Mouse (Mus musculus) CH12.LX (cell line): ENCODE results near the gene Extl1. TPM values are rescaled to one million over a fixed set of nuclear protein-coding genes. Genes with fewer than 3 reads are reported as not detected.

ENCODE experiments used
- DNase-seq: peaks from one replicate; pipeline ENCODE4 v3.0.0-alpha.2; 2013; ENCODE audit errors: extremely low read depth
- H3K27ac ChIP-seq: 2 replicates; pipeline ENCODE4 v1.5.1; 2012; ENCODE audit warnings: low read depth, mild to moderate bottlenecking, control low read depth, moderate library complexity; ENCODE audit not compliant: insufficient read depth
- H3K27me3 ChIP-seq: replicated peaks from 2 replicates; pipeline ENCODE3; 2012; ENCODE audit warnings: inconsistent platforms
- H3K36me3 ChIP-seq, 2 experiments: replicated peaks in 1 of 2; 2 replicates each; pipeline versions ENCODE3 to v1.6.1; 2012; ENCODE audit warnings: inconsistent platforms in 1 of 2, low read length in 1 of 2, mild to moderate bottlenecking in 1 of 2, mixed read lengths in 1 of 2, moderate library complexity in 1 of 2; ENCODE audit not compliant: control insufficient read depth in 1 of 2, insufficient read depth in 1 of 2
- H3K4me1 ChIP-seq, 2 experiments: 2 replicates each; pipeline ENCODE4 v1.6.1; 2012; ENCODE audit warnings: inconsistent platforms in 1 of 2, moderate library complexity in 1 of 2; ENCODE audit not compliant: insufficient read depth in 2 of 2, control insufficient read depth in 1 of 2
- H3K4me2 ChIP-seq: 2 replicates; pipeline ENCODE4 v1.6.1; 2012; ENCODE audit warnings: low read depth, mild to moderate bottlenecking, control low read depth; ENCODE audit not compliant: poor library complexity, insufficient read depth, severe bottlenecking
- H3K4me3 ChIP-seq, 3 experiments: fragments of 150-350 bp in 1 of 3; sonication (generic) in 1 of 3; replicated peaks in 1 of 3; 2 replicates each; pipeline versions ENCODE3 to v1.5.1; 2011 to 2012; ENCODE audit warnings: low read depth in 2 of 3, low read length in 2 of 3, mild to moderate bottlenecking in 2 of 3, moderate library complexity in 2 of 3, control low read depth in 1 of 3, improper control_type of control experiment in 1 of 3, inconsistent platforms in 1 of 3, mixed read lengths in 1 of 3; ENCODE audit not compliant: poor library complexity in 1 of 3
- H3K79me2 ChIP-seq: replicated peaks from 2 replicates; pipeline ENCODE4 v1.6.1; 2012; ENCODE audit warnings: mild to moderate bottlenecking, moderate library complexity; ENCODE audit not compliant: control insufficient read depth, poor library complexity, insufficient read depth, severe bottlenecking; ENCODE audit errors: extremely low read depth
- H3K9ac ChIP-seq: 2 replicates; pipeline ENCODE4 v1.6.1; 2012; ENCODE audit warnings: low read depth, mild to moderate bottlenecking, control low read depth, moderate library complexity; ENCODE audit not compliant: insufficient read depth
- H3K9me3 ChIP-seq: replicated peaks from 2 replicates; pipeline ENCODE3; 2012; ENCODE audit warnings: low read length, inconsistent platforms, mixed read lengths
- BHLHE40 ChIP-seq: IDR thresholded peaks from 2 replicates; pipeline ENCODE4 v1.6.1; 2011; ENCODE audit warnings: mild to moderate bottlenecking, low read depth, low read length, improper control_type of control experiment
- CHD1 ChIP-seq: IDR thresholded peaks from 2 replicates; pipeline ENCODE4 v1.6.1; 2012; ENCODE audit warnings: low read depth, low read length, improper control_type of control experiment, inconsistent platforms
- CHD2 ChIP-seq: IDR thresholded peaks from 2 replicates; pipeline ENCODE4 v1.6.1; 2011; ENCODE audit warnings: low read length, improper control_type of control experiment
- CTCF ChIP-seq, 2 experiments: IDR thresholded peaks in 1 of 2; conservative IDR thresholded peaks in 1 of 2; 2 replicates each; pipeline ENCODE4 v1.5.1; 2011 to 2012; ENCODE audit warnings: low read depth in 2 of 2, low read length in 2 of 2, improper control_type of control experiment in 1 of 2, inconsistent platforms in 1 of 2, mild to moderate bottlenecking in 1 of 2, moderate library complexity in 1 of 2
- E2F4 ChIP-seq: IDR thresholded peaks from 2 replicates; pipeline ENCODE4 v1.6.1; 2011; ENCODE audit warnings: low read depth, low read length, improper control_type of control experiment; ENCODE audit not compliant: insufficient replicate concordance
- ELF1 ChIP-seq: IDR thresholded peaks from 2 replicates; pipeline ENCODE4 v1.6.1; 2014; ENCODE audit warnings: low read depth, mild to moderate bottlenecking, inconsistent platforms, low read length, improper control_type of control experiment
- EP300 ChIP-seq: IDR thresholded peaks from 2 replicates; pipeline ENCODE4 v1.6.1; 2011; ENCODE audit warnings: low read length, improper control_type of control experiment
- ETS1 ChIP-seq: conservative IDR thresholded peaks from 2 replicates; pipeline ENCODE4 v1.6.1; 2012; ENCODE audit warnings: low read depth, mild to moderate bottlenecking, inconsistent platforms, low read length, improper control_type of control experiment, moderate library complexity
- GABPA ChIP-seq: IDR thresholded peaks from 2 replicates; pipeline ENCODE4 v1.6.1; 2012; ENCODE audit warnings: low read depth, low read length, improper control_type of control experiment, inconsistent platforms; ENCODE audit not compliant: insufficient replicate concordance
- HCFC1 ChIP-seq: IDR thresholded peaks from 2 replicates; pipeline ENCODE4 v1.6.1; 2012; ENCODE audit warnings: low read depth, mild to moderate bottlenecking, inconsistent platforms, low read length, improper control_type of control experiment
- IRF4 ChIP-seq: IDR thresholded peaks from 2 replicates; pipeline ENCODE4 v1.6.1; 2014; ENCODE audit warnings: low read depth, mild to moderate bottlenecking, inconsistent platforms, low read length, improper control_type of control experiment
- JUN ChIP-seq: IDR thresholded peaks from 2 replicates; pipeline ENCODE4 v1.6.1; 2011; ENCODE audit warnings: low read depth, mild to moderate bottlenecking, low read length, improper control_type of control experiment, moderate library complexity; ENCODE audit not compliant: insufficient read depth
- JUND ChIP-seq: conservative IDR thresholded peaks from 2 replicates; pipeline ENCODE4 v1.6.1; 2011; ENCODE audit warnings: low read depth, low read length, improper control_type of control experiment
- KAT2A ChIP-seq: IDR thresholded peaks from 2 replicates; pipeline ENCODE4 v1.6.1; 2012; ENCODE audit warnings: low read length, improper control_type of control experiment, inconsistent platforms; ENCODE audit not compliant: insufficient replicate concordance
- MAFK ChIP-seq: IDR thresholded peaks from 2 replicates; pipeline ENCODE4 v1.6.1; 2011; ENCODE audit warnings: low read length, improper control_type of control experiment; ENCODE audit not compliant: insufficient replicate concordance
- MAX ChIP-seq: IDR thresholded peaks from 2 replicates; pipeline ENCODE4 v1.6.1; 2011; ENCODE audit warnings: low read length, improper control_type of control experiment
- MAZ ChIP-seq: IDR thresholded peaks from 2 replicates; pipeline ENCODE4 v1.6.1; 2012; ENCODE audit warnings: low read depth, mild to moderate bottlenecking, inconsistent platforms, low read length, improper control_type of control experiment, moderate library complexity
- MEF2A ChIP-seq: IDR thresholded peaks from 2 replicates; pipeline ENCODE4 v1.6.1; 2014; ENCODE audit warnings: low read depth, mild to moderate bottlenecking, inconsistent platforms, low read length, improper control_type of control experiment, borderline replicate concordance
- MXI1 ChIP-seq: IDR thresholded peaks from 2 replicates; pipeline ENCODE4 v1.6.1; 2011; ENCODE audit warnings: mild to moderate bottlenecking, low read depth, low read length, improper control_type of control experiment
- MYC ChIP-seq: IDR thresholded peaks from 2 replicates; pipeline ENCODE4 v1.6.1; 2011; ENCODE audit warnings: low read depth, mild to moderate bottlenecking, improper control_type of control experiment, low read length
- NELFE ChIP-seq: IDR thresholded peaks from 2 replicates; pipeline ENCODE4 v1.6.1; 2011; ENCODE audit warnings: low read depth, low read length, improper control_type of control experiment
- NRF1 ChIP-seq: IDR thresholded peaks from 2 replicates; pipeline ENCODE4 v1.6.1; 2014; ENCODE audit warnings: low read depth, mild to moderate bottlenecking, inconsistent platforms, low read length, improper control_type of control experiment, moderate library complexity
- PAX5 ChIP-seq: IDR thresholded peaks from 2 replicates; pipeline ENCODE4 v1.6.1; 2012; ENCODE audit warnings: low read length, inconsistent platforms, mixed read lengths
- POLR2A ChIP-seq: IDR thresholded peaks from 2 replicates; pipeline ENCODE4 v1.6.1; 2011; ENCODE audit warnings: low read depth, mild to moderate bottlenecking, improper control_type of control experiment, low read length
- POLR2AphosphoS2 ChIP-seq: IDR thresholded peaks from 2 replicates; pipeline ENCODE4 v1.6.1; 2011; ENCODE audit warnings: low read depth, low read length, improper control_type of control experiment
- RAD21 ChIP-seq: IDR thresholded peaks from 2 replicates; pipeline ENCODE4 v1.6.1; 2011; ENCODE audit warnings: low read depth, mild to moderate bottlenecking, low read length, improper control_type of control experiment, moderate library complexity
- RCOR1 ChIP-seq: conservative IDR thresholded peaks from 2 replicates; pipeline ENCODE4 v1.6.1; 2012; ENCODE audit warnings: low read depth, mild to moderate bottlenecking, inconsistent platforms, low read length, improper control_type of control experiment
- SIN3A ChIP-seq: IDR thresholded peaks from 2 replicates; pipeline ENCODE4 v1.6.1; 2012; ENCODE audit warnings: low read length, improper control_type of control experiment, inconsistent platforms
- SMC3 ChIP-seq: IDR thresholded peaks from 2 replicates; pipeline ENCODE4 v1.6.1; 2011; ENCODE audit warnings: low read depth, low read length, improper control_type of control experiment
- TBP ChIP-seq: conservative IDR thresholded peaks from 2 replicates; pipeline ENCODE4 v1.6.1; 2011; ENCODE audit warnings: low read depth, low read length, improper control_type of control experiment
- TCF12 ChIP-seq: IDR thresholded peaks from 2 replicates; pipeline ENCODE4 v1.6.1; 2014; ENCODE audit warnings: low read depth, mild to moderate bottlenecking, inconsistent platforms, low read length, improper control_type of control experiment
- UBTF ChIP-seq: IDR thresholded peaks from 2 replicates; pipeline ENCODE4 v1.6.1; 2012; ENCODE audit warnings: low read depth, mild to moderate bottlenecking, inconsistent platforms, low read length, improper control_type of control experiment, moderate library complexity
- USF1 ChIP-seq: IDR thresholded peaks from 2 replicates; pipeline ENCODE4 v1.6.1; 2014; ENCODE audit warnings: low read depth, mild to moderate bottlenecking, inconsistent platforms, low read length, improper control_type of control experiment
- USF2 ChIP-seq: conservative IDR thresholded peaks from 2 replicates; pipeline ENCODE4 v1.6.1; 2011; ENCODE audit warnings: low read depth, low read length, improper control_type of control experiment
- ZC3H11A ChIP-seq: IDR thresholded peaks from 2 replicates; pipeline ENCODE4 v1.6.1; 2012; ENCODE audit warnings: low read depth, mild to moderate bottlenecking, inconsistent platforms, low read length, improper control_type of control experiment
- ZKSCAN1 ChIP-seq: IDR thresholded peaks from 2 replicates; pipeline ENCODE4 v1.6.1; 2012; ENCODE audit warnings: low read depth, inconsistent platforms, low read length, improper control_type of control experiment, borderline replicate concordance
- ZMIZ1 ChIP-seq: IDR thresholded peaks from 2 replicates; pipeline ENCODE4 v1.6.1; 2012; ENCODE audit warnings: low read depth, mild to moderate bottlenecking, inconsistent platforms, low read length, improper control_type of control experiment
- ZNF384 ChIP-seq: IDR thresholded peaks from 2 replicates; pipeline ENCODE4 v1.6.1; 2012; ENCODE audit warnings: low read depth, low read length, improper control_type of control experiment, inconsistent platforms
- dilution Hi-C: fragments of 300-500 bp; cut with MboI; formaldehyde crosslinking; loops from 2 replicates; pipeline ENCODE4 v1.14.3; 2020; ENCODE audit warnings: low sequenced_read_pairs; ENCODE audit not compliant: extremely low pct_unique_long_range_greater_than_20kb, extremely low pct_ligation_motif_present
- in situ Hi-C: fragments of 300-500 bp; cut with MboI; formaldehyde crosslinking; loops from 3 replicates; pipeline ENCODE4 v1.14.3; 2019; ENCODE audit warnings: low sequenced_read_pairs, low pct_ligation_motif_present, low pct_unique_long_range_greater_than_20kb, mixed read lengths
- polyA plus RNA-seq: library from polyadenylated mRNA; unstranded; fragments of >175 nt; gene quantifications from 2 replicates; pipeline ENCODE4 v1.2.1, GENCODE M21; 2012; ENCODE audit warnings: low read depth; ENCODE audit not compliant: insufficient read length
- total RNA-seq, 2 experiments: library from RNA; depleted of rRNA; stranded (reverse); fragments of 300-350 nt in 1 of 2; fragments of >200 nt in 1 of 2; gene quantifications; 2 replicates each; pipeline ENCODE4 v1.2.3; 2012 to 2014

Gene Extl1
- total and polyA plus RNA-seq, 3 experiments = 0.54 to 4.5 (median 1.6) TPM

DNA sequence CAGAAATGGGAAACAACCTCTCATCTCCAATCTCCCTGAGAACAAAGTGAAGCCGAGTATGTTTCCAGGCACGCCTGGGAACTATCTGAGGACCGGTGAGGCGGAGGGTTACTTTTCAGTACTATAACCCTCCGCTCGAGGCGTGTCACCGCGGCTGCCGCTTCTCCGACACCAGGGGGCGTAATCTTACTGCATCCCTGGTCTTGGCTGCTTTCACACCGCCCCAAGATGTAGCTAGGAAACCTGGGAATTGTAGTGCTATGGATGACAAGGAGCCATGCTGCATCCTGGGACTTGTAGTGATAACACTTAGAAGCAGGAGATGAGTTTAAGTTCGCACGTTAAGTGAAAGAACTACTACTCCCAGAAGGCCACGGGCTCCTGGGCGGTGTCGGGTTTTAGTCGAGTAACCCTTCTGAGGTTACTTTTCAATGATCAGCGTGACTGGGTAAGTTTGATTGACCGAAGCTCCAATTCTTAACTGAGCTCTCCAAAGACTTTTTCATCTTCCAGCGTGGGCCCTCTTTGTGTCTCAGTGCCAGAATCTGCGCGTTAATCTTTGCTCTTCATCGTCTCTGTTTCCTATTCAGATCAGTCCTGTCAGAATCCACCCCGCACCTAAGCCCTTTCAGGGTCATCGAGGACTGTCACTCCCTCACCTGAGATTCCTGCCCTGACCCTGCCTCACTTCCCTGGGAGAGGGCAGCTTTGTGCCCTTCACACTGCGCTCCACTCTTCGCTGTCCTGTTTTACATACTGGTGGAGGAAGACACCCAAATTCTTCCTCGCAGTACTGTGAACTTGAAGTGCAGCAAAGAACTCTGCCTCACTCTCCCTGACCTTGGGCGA, 12.6 kb upstream of the Extl1 start, which contains the start of gene Pafah2:
Gene Pafah2, plus strand, starts transcription at position 344 of the 849 bp plus-strand sequence.
- TF ChIP-seq HCFC1 = peak; percentile 96
- no peak; the same call in 1 of the 2 replicates for TF ChIP-seq MAFK
- TF ChIP-seq BHLHE40 = peak; percentile 61
- peak; percentile 87 for TF ChIP-seq IRF4
- peak; percentile 90 for TF ChIP-seq SMC3
- peak; percentile 85 for TF ChIP-seq CHD2
- no peak for TF ChIP-seq POLR2AphosphoS2
- peak; percentile 79 for TF ChIP-seq MXI1
- TF ChIP-seq ETS1 = no peak
- peak; percentile 70 for TF ChIP-seq MAZ
- no peak for TF ChIP-seq E2F4
- peak; percentile 89; the same call in 1 of the 2 replicates for TF ChIP-seq GABPA
- no peak for TF ChIP-seq USF1
- peak; percentile 32 for TF ChIP-seq TCF12
- peak; percentile 87 for TF ChIP-seq SIN3A
- TF ChIP-seq RCOR1 = no peak
- TF ChIP-seq CTCF (conservative IDR thresholded peaks at IDR 0.05 in 1 of 2, IDR thresholded peaks at IDR 0.05 in 1 of 2; ENCODE audit: low read depth in 2 of 2, low read length in 2 of 2) = peak; percentile 55 to 95
- TF ChIP-seq TBP = 0 out of 2 replicates have a peak, but pooled peaks have one; percentile 41
- TF ChIP-seq KAT2A = peak; percentile 99
- no peak for TF ChIP-seq PAX5
- TF ChIP-seq CHD1 = no peak
- peak; percentile 46 for TF ChIP-seq POLR2A
- no peak; the same call in 1 of the 2 replicates for TF ChIP-seq NELFE
- 0 out of 2 replicates have a peak, but pooled peaks have one; percentile 13 for TF ChIP-seq JUND
- TF ChIP-seq ZMIZ1 = no peak
- TF ChIP-seq MYC = peak; percentile 86
- TF ChIP-seq RAD21 = peak; percentile 78
- peak; percentile 9; the same call in 1 of the 2 replicates for TF ChIP-seq MEF2A
- TF ChIP-seq NRF1 = 0 out of 2 replicates have a peak, but pooled peaks have one; percentile 23
- TF ChIP-seq ZNF384 = no peak; the same call in 1 of the 2 replicates
- TF ChIP-seq ZKSCAN1 = peak; percentile 9; the same call in 1 of the 2 replicates
- no peak for TF ChIP-seq JUN
- TF ChIP-seq ELF1 = peak; percentile 74
- TF ChIP-seq USF2 = no peak
- TF ChIP-seq ZC3H11A = peak; percentile 38; the same call in 1 of the 2 replicates
- TF ChIP-seq EP300 = no peak
- TF ChIP-seq MAX = peak; percentile 68
- TF ChIP-seq UBTF = no peak
- peak; percentile 98 for DNase-seq
- Histone ChIP-seq H3K4me2 (peak within 1 kb of the TSS; percentile 98), H3K36me3 (no peaks in the 10 kb centered on the region), H3K27me3 (no peaks in the 10 kb centered on the region), H3K79me2 (no peaks in the 10 kb centered on the region), H3K9ac (peak within 1 kb of the TSS; percentile 69), H3K9me3 (no peaks in the 10 kb centered on the region), H3K4me3 (peak within 1 kb of the TSS; percentile 58 to 73 (median 59)), H3K27ac (no peak within 1 kb of the TSS), H3K4me1 (peaks cover 0 to 11% of the 10 kb centered on the region in 2 experiments; a peak in 2 of 4 replicates)
- dilution Hi-C loops (no loop called here), in situ Hi-C loops (loop anchor here (5.0 kb wide), 1 partner anchor 81 kb away; no protein-coding TSS in a partner anchor)
